Mouse (Mus musculus) thymus, adult 2 months (tissue): ENCODE measurements around the gene Phpt1.

Experiments
- CTCF ChIP-seq: fragments of 200-500 bp; IDR thresholded peaks from 2 replicates; pipeline ENCODE4 v1.5.1; 2012; ENCODE audit warnings: mild to moderate bottlenecking, control low read depth, low read length, moderate library complexity, borderline replicate concordance; ENCODE audit not compliant: control insufficient read depth, poor library complexity, insufficient read depth; ENCODE audit errors: extremely low read depth
- POLR2A ChIP-seq: fragments of 200-500 bp; IDR thresholded peaks from 2 replicates; pipeline ENCODE4 v1.6.1; 2012; ENCODE audit warnings: mild to moderate bottlenecking, low read length, control low read depth, moderate library complexity; ENCODE audit not compliant: control insufficient read depth, poor library complexity, insufficient read depth; ENCODE audit errors: extremely low read depth

GRCm38 (mm10) chr2:25616398-25616797 lies 41.4 kb upstream of the Phpt1 start:
- TF ChIP-seq CTCF (no peak), POLR2A (no peak)
